8 mouse cellular contexts compared by ENCODE assay signal in the genomic region with DNA sequence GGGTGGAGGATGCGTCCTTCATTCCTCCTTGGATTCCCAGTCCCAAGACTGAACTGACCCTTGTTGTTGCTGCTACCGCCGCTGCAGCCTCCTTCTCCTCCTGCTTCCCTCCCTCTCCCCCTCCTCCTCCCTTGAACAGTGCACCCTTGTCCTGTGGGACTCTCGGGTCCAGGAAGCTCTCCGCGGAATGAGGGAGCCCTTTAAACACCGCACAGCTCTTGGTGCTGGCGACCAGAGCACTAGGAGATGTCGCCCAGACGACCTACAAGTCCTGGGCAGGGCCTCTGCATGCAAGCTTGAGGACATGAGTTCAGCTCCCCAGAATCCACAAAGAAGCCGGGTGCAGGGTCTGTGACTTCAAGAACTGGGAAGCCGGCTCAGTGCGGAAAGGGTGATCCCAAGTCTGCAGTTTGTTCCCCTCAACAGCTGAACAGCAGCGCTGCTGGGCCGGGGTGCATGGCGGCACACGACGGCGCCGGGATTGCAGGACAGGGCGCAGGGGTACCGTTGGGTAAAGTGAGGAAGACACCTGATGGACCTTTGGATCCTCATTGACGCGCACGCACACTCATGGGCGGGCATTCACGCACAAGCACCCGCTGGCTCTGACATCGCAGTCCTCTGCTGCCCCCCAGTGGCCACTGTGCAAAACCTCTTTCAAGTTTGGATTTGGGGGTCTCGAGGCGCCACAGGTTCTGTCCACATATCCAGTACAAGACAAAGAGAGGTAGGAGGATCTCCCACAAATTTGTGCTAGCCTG. TPM values are rescaled to one million over a fixed set of nuclear protein-coding genes. Genes with fewer than 3 reads are reported as not detected.
A peak's percentile ranks its signal among the peaks of the same experiment; 100 is the strongest.
DNase-seq lines count a peak whose midpoint lies in the region; ATAC-seq lines count a peak whose summit lies in the region.

No protein-coding gene starts in this region.

- H3K9ac ChIP-seq in hindbrain, embryonic 16.5 days (ENCODE audit: low read depth, low read length) = peak overlapping the region; percentile 68

- no peak overlapping the region for H3K27ac ChIP-seq in hindbrain, embryonic 16.5 days (ENCODE audit: low read depth, low read length)

- peak; percentile 7; the same call in 1 of the 2 replicates for ATAC-seq in hindbrain, embryonic 16.5 days

- no peaks in the 10 kb centered on the region for H3K36me3 ChIP-seq in hindbrain, embryonic 16.5 days (ENCODE audit: control insufficient read depth, insufficient read depth, low read length)

- H3K4me2 ChIP-seq in hindbrain, embryonic 16.5 days (ENCODE audit: low read length) = peak overlapping the region; percentile 99

- peaks cover 8% of the 10 kb centered on the region for H3K4me1 ChIP-seq in hindbrain, embryonic 16.5 days (ENCODE audit: control insufficient read depth, insufficient read depth, low read depth, low read length)

- H3K9me3 ChIP-seq in hindbrain, embryonic 16.5 days (ENCODE audit: control insufficient read depth, low read length) = no peaks in the 10 kb centered on the region

- H3K27me3 ChIP-seq in hindbrain, embryonic 16.5 days (replicated peaks; ENCODE audit: control insufficient read depth, insufficient read depth, low read length) = peaks cover 5% of the 10 kb centered on the region; the same call in 1 of the 2 replicates

- WGBS in hindbrain, embryonic 16.5 days = 6% methylated on average over 31 of the region's 31 CpGs

- peak overlapping the region; percentile 50 for H3K4me3 ChIP-seq in hindbrain, embryonic 16.5 days (ENCODE audit: low read length)

- DNase-seq in R1 (ENCODE audit: low read depth, low spot score) = peak; percentile 91
- peak; percentile 89 to 94 for DNase-seq in cerebellum, postnatal 25 days
- DNase-seq in gastrocnemius, adult 18-20 months (ENCODE audit: low spot score) = peak; percentile 79
- peak; percentile 49 for DNase-seq in left cerebral cortex, adult 11 months (ENCODE audit: low spot score)
- DNase-seq in lung, postnatal 4 days = peak; percentile 83 to 87
- DNase-seq in retina, postnatal 7 days (ENCODE audit: low read depth, low spot score) = peak; percentile 71
- DNase-seq in urinary bladder, adult 18-20 months (ENCODE audit: low spot score in 2 of 2) = peak; percentile 59 to 76

RNA-seq across cellular contexts. Expression of a gene that starts 4.5 kb away (rescaled TPM):
- 10 to 100 TPM; 36.1 to 39.6 TPM for total RNA-seq in gastrocnemius, adult 18-20 months (2021)
- polyA plus RNA-seq in hindbrain, embryonic 16.5 days (2015; fragmentation: Nextera tagmentation; extraction: Ambion mirVana) = 100 and 110 TPM in 2 replicates

RNA-seq across cellular contexts. Expression of a gene that starts 40.6 kb away (rescaled TPM):
- under 1 TPM in 1 of 2 experiments, not detected in 1; 0.16 TPM for total RNA-seq in gastrocnemius, adult 18-20 months (2021)
- 1.6 and 1.7 TPM in 2 replicates for polyA plus RNA-seq in hindbrain, embryonic 16.5 days (2015; fragmentation: Nextera tagmentation; extraction: Ambion mirVana)

RNA-seq across cellular contexts. Expression of a gene that starts 41.9 kb away (rescaled TPM):
- total RNA-seq in gastrocnemius, adult 18-20 months (2021) = 10 to 100 TPM; 64.9 to 65.8 TPM
- polyA plus RNA-seq in hindbrain, embryonic 16.5 days (2015; fragmentation: Nextera tagmentation; extraction: Ambion mirVana) = 45.4 and 45.7 TPM in 2 replicates

RNA-seq across cellular contexts. Expression of a gene that starts 49.0 kb away (rescaled TPM):
- 100 to 1,000 TPM; 420 to 445 TPM for total RNA-seq in gastrocnemius, adult 18-20 months (2021)
- 565 and 621 TPM in 2 replicates for polyA plus RNA-seq in hindbrain, embryonic 16.5 days (2015; fragmentation: Nextera tagmentation; extraction: Ambion mirVana)

RNA-seq across cellular contexts. Expression of a gene that starts 49.3 kb away (rescaled TPM):
- total RNA-seq in gastrocnemius, adult 18-20 months (2021) = 1 to 10 TPM; 2.0 to 2.1 TPM
- 15.1 and 16.6 TPM in 2 replicates for polyA plus RNA-seq in hindbrain, embryonic 16.5 days (2015; fragmentation: Nextera tagmentation; extraction: Ambion mirVana)
